Mouse (Mus musculus): ENCODE measurements around the gene Ddx39b. TPM values are rescaled to one million over a fixed set of nuclear protein-coding genes. Genes with fewer than 3 reads are reported as not detected.
"Not testable (repeated sequence)": the region's sequence is repeated elsewhere in the genome, so short reads cannot be mapped to it uniquely, and the experiment has no call there.

The Ddx39b gene
- total RNA-seq, 2 experiments from 2014 or later: 147 to 169 TPM

- no peak for DNase-seq
Measured at GRCm38 (mm10) chr17:35258492-35259478, 17.2 kb downstream of the Ddx39b start.

GRCm38 (mm10) chr17:35259621-35260020 is 18.1 kb downstream of the Ddx39b start:
- DNase-seq: no peak

GRCm38 (mm10) chr17:35261651-35262050 is 20.1 kb downstream of the Ddx39b start:
- no peak for DNase-seq

GRCm38 (mm10) chr17:35262664-35263522 is 21.3 kb downstream of the Ddx39b start, which contains the start of gene H2-D1:
Gene H2-D1, plus strand, starts transcription at chr17:35262730.
- peak; percentile 99 for DNase-seq

- no peak for DNase-seq
Measured at GRCm38 (mm10) chr17:35263523-35263883, 22.0 kb downstream of the Ddx39b start.

GRCm38 (mm10) chr17:35267399-35268086 is 26.0 kb downstream of the Ddx39b start:
- no peak for DNase-seq

- DNase-seq: no peak
Measured at GRCm38 (mm10) chr17:35269653-35270347, 28.3 kb downstream of the Ddx39b start.

GRCm38 (mm10) chr17:35272249-35272648 is 30.7 kb downstream of the Ddx39b start:
- DNase-seq: no peak

- DNase-seq: peak; percentile 93
Measured at GRCm38 (mm10) chr17:35274770-35275169, 33.2 kb downstream of the Ddx39b start.

GRCm38 (mm10) chr17:35276304-35276864 is 34.8 kb downstream of the Ddx39b start:
- no peak for DNase-seq

- no peak for DNase-seq
Measured at GRCm38 (mm10) chr17:35278049-35278448, 36.5 kb downstream of the Ddx39b start.

GRCm38 (mm10) chr17:35278957-35279688 is 37.6 kb downstream of the Ddx39b start:
- DNase-seq: no peak

- no peak for DNase-seq
Measured at GRCm38 (mm10) chr17:35280276-35280675, 38.7 kb downstream of the Ddx39b start.

- no peak for DNase-seq
Measured at GRCm38 (mm10) chr17:35285431-35285830, 43.9 kb downstream of the Ddx39b start.

- DNase-seq: peak; percentile 60
Measured at GRCm38 (mm10) chr17:35295796-35296195, 54.2 kb downstream of the Ddx39b start.

- DNase-seq: not testable (repeated sequence)
Measured at GRCm38 (mm10) chr17:35300261-35300945, 58.9 kb downstream of the Ddx39b start.

GRCm38 (mm10) chr17:35301645-35302258 is 60.2 kb downstream of the Ddx39b start:
- DNase-seq: peak; percentile 97

- DNase-seq: no peak
Measured at GRCm38 (mm10) chr17:35303271-35303670, 61.7 kb downstream of the Ddx39b start.

Data from gastrocnemius, postnatal 10 days (tissue).